Mouse (Mus musculus): ENCODE results near the gene Chd8. TPM values are rescaled to one million over a fixed set of nuclear protein-coding genes. Genes with fewer than 3 reads are reported as not detected.

The Chd8 gene
- polyA plus RNA-seq, 1 experiment from 2014 or later = 52.8 TPM

- Histone ChIP-seq H3K4me1 (ENCODE audit: insufficient read depth) (no peaks in the 10 kb centered on the region), H3K36me3 (ENCODE audit: insufficient read depth) (peaks cover 92% of the 10 kb centered on the region), H3K4me2 (no peak overlapping the region), H3K27ac (ENCODE audit: low read depth) (no peak overlapping the region), H3K9me3 (ENCODE audit: low read depth, low read length) (no peaks in the 10 kb centered on the region), H3K4me3 (ENCODE audit: low read depth, low read length) (no peak overlapping the region), H3K27me3 (ENCODE audit: insufficient read depth, low read length) (no peaks in the 10 kb centered on the region), H3K9ac (no peak overlapping the region)
- no peak for TF ChIP-seq CTCF (IDR thresholded peaks at IDR 0.05; ENCODE audit: low read depth)
- DNase-seq (no peak), ATAC-seq (ENCODE audit: insufficient read depth) (no peak)
- 90% methylated on average over 5 of the region's 5 CpGs for WGBS
These were observed 40.3 kb downstream of the Chd8 start for GRCm38 (mm10) chr14:52217261-52217660.

- H3K36me3 ChIP-seq (ENCODE audit: insufficient read depth) = peaks cover 55% of the 10 kb centered on the region
- DNase-seq (no peak), ATAC-seq (ENCODE audit: insufficient read depth) (no peak)
- H3K4me3 ChIP-seq (ENCODE audit: low read depth, low read length) = no peak overlapping the region
- no peak overlapping the region for H3K9ac ChIP-seq
- TF ChIP-seq CTCF (IDR thresholded peaks at IDR 0.05; ENCODE audit: low read depth) = no peak
- WGBS = 92% methylated on average over 4 of the region's 4 CpGs
- no peaks in the 10 kb centered on the region for H3K4me1 ChIP-seq (ENCODE audit: insufficient read depth)
- no peaks in the 10 kb centered on the region for H3K27me3 ChIP-seq (ENCODE audit: insufficient read depth, low read length)
- H3K4me2 ChIP-seq = no peak overlapping the region
- no peak overlapping the region for H3K27ac ChIP-seq (ENCODE audit: low read depth)
- H3K9me3 ChIP-seq (ENCODE audit: low read depth, low read length) = no peaks in the 10 kb centered on the region
These were observed 58.2 kb downstream of the Chd8 start for GRCm38 (mm10) chr14:52199412-52199811.

- Histone ChIP-seq H3K36me3 (ENCODE audit: insufficient read depth) (peaks cover 52% of the 10 kb centered on the region), H3K27ac (ENCODE audit: low read depth) (no peak overlapping the region; the same call in 1 of the 2 replicates), H3K9me3 (ENCODE audit: low read depth, low read length) (no peaks in the 10 kb centered on the region), H3K4me1 (ENCODE audit: insufficient read depth) (no peaks in the 10 kb centered on the region), H3K9ac (peak overlapping the region; percentile 98), H3K27me3 (ENCODE audit: insufficient read depth, low read length) (no peaks in the 10 kb centered on the region), H3K4me3 (ENCODE audit: low read depth, low read length) (peak overlapping the region; percentile 99), H3K4me2 (peak overlapping the region; percentile 84)
- WGBS = 19% methylated on average over 3 of the region's 3 CpGs
- TF ChIP-seq CTCF (IDR thresholded peaks at IDR 0.05; ENCODE audit: low read depth) = no peak
- ATAC-seq (ENCODE audit: insufficient read depth) (no peak), DNase-seq (peak; percentile 25)
These were observed 59.4 kb downstream of the Chd8 start for GRCm38 (mm10) chr14:52198141-52198540.

GRCm38 (mm10) chr14:52197156-52197878, 60.3 kb downstream of the Chd8 start, which contains the start of gene Supt16:
Supt16 (minus strand) TSS chr14:52197416.
- H3K4me3 ChIP-seq (ENCODE audit: low read depth, low read length) = peak within 1 kb of the TSS; percentile 99
- no peaks in the 10 kb centered on the region for H3K4me1 ChIP-seq (ENCODE audit: insufficient read depth)
- DNase-seq = peak; percentile 92
- peak; percentile 96 for ATAC-seq (ENCODE audit: insufficient read depth)
- H3K4me2 ChIP-seq = peak within 1 kb of the TSS; percentile 84
- H3K27me3 ChIP-seq (ENCODE audit: insufficient read depth, low read length) = no peaks in the 10 kb centered on the region
- H3K9me3 ChIP-seq (ENCODE audit: low read depth, low read length) = no peaks in the 10 kb centered on the region
- peak within 1 kb of the TSS; percentile 98 for H3K9ac ChIP-seq
- H3K36me3 ChIP-seq (ENCODE audit: insufficient read depth) = peaks cover 50% of the 10 kb centered on the region
- TF ChIP-seq CTCF (IDR thresholded peaks at IDR 0.05; ENCODE audit: low read depth) = no peak
- under 1% methylated on average over 59 of the region's 59 CpGs for WGBS
- H3K27ac ChIP-seq (ENCODE audit: low read depth) = peak within 1 kb of the TSS; percentile 99

- Histone ChIP-seq H3K36me3 (ENCODE audit: insufficient read depth) (peaks cover 46% of the 10 kb centered on the region), H3K4me1 (ENCODE audit: insufficient read depth) (no peaks in the 10 kb centered on the region), H3K27me3 (ENCODE audit: insufficient read depth, low read length) (no peaks in the 10 kb centered on the region), H3K9me3 (ENCODE audit: low read depth, low read length) (no peaks in the 10 kb centered on the region), H3K4me3 (ENCODE audit: low read depth, low read length) (peak overlapping the region; percentile 99), H3K4me2 (peak overlapping the region; percentile 84), H3K9ac (peak overlapping the region; percentile 98), H3K27ac (ENCODE audit: low read depth) (peak overlapping the region; percentile 99)
- TF ChIP-seq CTCF (IDR thresholded peaks at IDR 0.05; ENCODE audit: low read depth) = no peak
- under 1% methylated on average over 58 of the region's 59 CpGs for WGBS
- peak; percentile 25 for ATAC-seq (ENCODE audit: insufficient read depth)
- DNase-seq = peak; percentile 51
These were observed 61.1 kb downstream of the Chd8 start for GRCm38 (mm10) chr14:52196230-52197155.

GRCm38 (mm10) chr14:52195691-52196090, 61.9 kb downstream of the Chd8 start:
- DNase-seq = peak; percentile 79
- no peak overlapping the region for H3K27ac ChIP-seq (ENCODE audit: low read depth)
- ATAC-seq (ENCODE audit: insufficient read depth) = no peak
- peak; percentile 64 for TF ChIP-seq CTCF (IDR thresholded peaks at IDR 0.05; ENCODE audit: low read depth)
- H3K27me3 ChIP-seq (ENCODE audit: insufficient read depth, low read length) = no peaks in the 10 kb centered on the region
- peak overlapping the region; percentile 99 for H3K4me3 ChIP-seq (ENCODE audit: low read depth, low read length)
- peaks cover 40% of the 10 kb centered on the region for H3K36me3 ChIP-seq (ENCODE audit: insufficient read depth)
- no peaks in the 10 kb centered on the region for H3K4me1 ChIP-seq (ENCODE audit: insufficient read depth)
- 6% methylated on average over 3 of the region's 3 CpGs for WGBS
- H3K4me2 ChIP-seq = peak overlapping the region; percentile 84
- H3K9ac ChIP-seq = peak overlapping the region; percentile 98
- no peaks in the 10 kb centered on the region for H3K9me3 ChIP-seq (ENCODE audit: low read depth, low read length)

Data from lung, embryonic 14.5 days (tissue).